Mouse (Mus musculus): ENCODE results near the gene Fcer1g. TPM values are rescaled to one million over a fixed set of nuclear protein-coding genes. Genes with fewer than 3 reads are reported as not detected.

Gene Fcer1g
- polyA plus RNA-seq (2012; rRNA removed; ENCODE audit: low replicate concordance), result 24.2 and 71.8 TPM in 2 replicates

DNA sequence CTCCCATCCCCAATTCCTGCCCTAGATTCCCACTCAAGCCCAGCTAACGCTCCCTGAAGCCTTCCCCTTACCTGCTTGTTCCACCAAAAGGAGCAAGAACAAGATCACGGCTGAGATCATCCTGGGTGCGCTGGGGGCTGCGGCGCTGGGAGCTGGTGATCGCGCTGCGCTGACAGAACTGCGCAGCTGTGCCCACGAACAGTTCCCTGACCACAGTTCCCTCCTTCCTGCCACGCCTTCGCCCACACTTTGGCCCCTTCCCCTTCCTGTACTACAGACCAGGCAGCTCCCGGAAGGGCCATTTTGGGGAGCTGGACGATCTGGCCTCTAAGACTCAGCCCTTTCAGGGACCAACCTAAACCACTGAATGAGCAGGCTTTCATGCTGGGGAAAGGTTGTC, at the start of gene Fcer1g:
Fcer1g (minus strand) TSS at position 240 of the 400 bp plus-strand sequence.

DNA sequence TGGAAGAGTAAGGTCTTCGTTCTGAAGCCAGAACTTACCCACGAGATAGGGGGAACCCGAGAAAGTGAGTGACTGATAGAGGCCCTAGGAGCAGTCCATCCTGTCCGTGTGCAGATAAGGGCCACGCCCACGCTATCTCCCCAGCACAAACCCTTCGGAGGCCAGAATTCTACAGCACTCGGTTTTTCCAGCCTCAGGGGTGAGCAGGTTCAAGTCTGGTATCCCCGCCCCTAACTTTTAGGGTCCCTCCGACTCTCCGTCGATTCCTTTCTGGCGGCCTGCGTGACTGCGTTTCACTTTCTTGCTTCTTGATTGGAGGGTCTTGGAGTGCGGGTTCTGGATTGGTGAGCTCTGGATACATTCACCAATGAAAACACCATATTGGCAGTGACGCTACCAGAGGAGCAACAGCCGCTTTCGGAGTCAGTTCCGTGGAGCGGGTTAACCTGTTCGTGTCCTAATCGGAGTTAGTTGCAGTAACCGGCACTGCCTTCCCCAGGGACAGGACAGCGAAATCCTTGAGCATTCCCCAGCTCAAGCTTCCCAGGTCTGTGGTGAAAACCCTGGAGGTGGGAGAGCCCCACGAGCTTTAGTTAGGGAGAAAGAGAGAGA, 46.9 kb upstream of the Fcer1g start, which contains the start of gene Ppox:
Ppox (minus strand) TSS at position 271 of the 612 bp plus-strand sequence.

DNA sequence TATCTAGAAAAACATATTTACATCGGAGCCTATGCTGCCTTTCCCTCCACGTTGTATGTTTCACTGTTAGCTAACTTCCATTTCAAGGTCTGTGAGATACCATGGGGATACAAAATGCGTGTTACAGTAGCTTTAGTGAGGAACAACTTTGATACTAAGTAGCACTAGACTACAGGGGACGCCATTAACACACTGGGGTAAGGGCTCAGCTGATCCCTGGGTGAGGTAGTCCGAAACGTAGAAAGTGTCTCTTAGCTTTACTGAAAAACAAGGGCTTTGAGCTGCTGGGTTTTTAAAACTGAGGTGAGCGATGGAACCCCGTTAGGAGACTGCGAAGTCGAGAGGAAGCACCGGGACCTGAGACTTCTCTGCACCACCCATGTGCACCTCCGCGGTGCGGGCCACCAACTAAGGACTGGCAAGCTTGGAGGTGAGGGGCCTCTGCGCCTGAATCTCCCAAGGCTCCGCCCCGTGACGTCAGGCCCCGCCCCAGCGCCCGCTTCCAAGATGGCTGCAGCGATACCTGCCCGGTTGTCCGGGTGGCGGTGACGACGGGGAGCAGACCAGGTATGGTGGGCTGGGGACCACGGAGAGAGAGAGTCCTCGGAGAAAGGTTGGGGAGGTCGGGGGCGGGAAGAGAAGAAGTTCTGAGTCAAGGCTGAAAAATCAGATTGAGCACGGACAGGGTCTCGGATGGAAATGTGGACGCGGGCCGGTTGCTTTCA, 35.8 kb upstream of the Fcer1g start, which contains the start of gene B4galt3:
B4galt3 (plus strand) TSS at position 481 of the 725 bp plus-strand sequence.

DNA sequence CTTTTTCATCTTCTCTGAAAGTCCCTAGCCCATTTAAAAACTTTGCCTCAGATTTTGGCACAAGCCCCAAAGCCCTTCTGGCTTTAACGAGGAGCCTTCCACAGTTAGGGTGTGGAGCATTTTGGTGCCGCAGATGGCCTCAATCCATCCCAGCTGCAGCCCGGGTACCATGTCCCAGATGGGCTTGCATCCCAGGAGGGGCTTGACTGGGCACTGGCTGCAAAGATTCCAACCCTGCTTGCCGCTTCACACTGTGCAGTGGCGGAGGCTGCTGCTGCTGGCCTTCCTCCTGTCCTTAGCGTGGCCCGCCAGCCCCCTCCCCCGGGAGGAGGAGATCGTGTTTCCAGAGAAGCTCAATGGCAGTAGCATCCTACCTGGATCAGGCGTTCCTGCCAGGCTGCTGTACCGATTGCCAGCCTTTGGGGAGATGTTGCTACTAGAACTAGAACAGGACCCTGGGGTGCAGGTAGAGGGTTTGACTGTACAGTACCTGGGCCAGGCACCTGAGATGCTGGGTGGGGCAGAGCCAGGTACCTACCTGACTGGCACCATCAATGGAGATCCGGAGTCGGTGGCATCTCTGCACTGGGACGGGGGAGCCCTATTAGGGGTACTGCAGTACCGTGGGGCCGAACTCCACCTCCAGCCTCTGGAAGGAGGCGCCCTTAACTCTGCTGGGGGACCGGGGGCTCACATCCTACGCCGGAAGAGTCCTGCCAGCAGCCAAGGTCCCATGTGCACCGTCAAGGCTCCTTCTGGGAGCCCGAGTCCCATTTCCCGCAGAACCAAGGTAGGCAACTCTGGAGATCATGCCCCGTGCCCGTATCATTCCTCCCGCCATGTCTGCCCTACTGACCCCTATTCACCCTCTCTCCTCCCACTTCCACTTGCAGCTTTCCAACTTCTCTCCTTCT, 16.8 kb upstream of the Fcer1g start, which contains the start of gene Ndufs2:
Ndufs2 (minus strand) TSS at position 709 of the 914 bp plus-strand sequence.

DNA sequence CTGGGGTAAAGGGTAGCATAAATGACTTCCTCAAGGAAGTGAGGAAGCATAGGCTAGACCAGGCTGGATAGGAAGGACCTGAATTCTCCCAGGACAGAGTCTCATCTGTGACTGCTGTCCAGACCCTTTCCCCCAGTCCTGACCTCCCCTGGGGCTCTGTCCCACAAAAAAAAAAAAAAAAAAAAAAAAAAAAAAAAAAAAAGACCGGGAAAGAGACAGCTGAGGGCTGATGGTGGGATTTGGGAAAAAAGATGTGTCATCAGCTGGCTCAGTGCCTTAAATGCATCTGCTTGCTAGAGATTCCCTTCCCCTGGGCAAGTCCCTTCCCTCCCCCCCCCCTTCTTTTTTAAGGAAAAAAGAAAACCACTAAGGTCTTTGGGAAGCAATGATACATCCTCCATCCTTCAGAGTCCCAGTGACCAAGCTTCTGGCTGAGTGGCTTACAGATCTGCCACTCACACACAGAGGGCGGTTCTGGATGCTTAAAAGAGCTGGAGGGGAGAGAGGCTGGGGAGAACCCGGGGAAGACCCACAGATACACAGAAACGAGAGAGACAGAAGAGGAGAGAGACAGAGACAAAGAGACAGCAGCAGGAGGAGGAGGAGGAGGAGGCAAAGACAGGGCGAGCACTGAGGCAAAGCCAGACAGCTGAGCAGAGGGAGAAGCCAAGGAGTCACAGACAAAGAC, 15.9 kb upstream of the Fcer1g start, which contains the start of gene Adamts4:
Adamts4 (plus strand) TSS at position 509 of the 688 bp plus-strand sequence.

DNA sequence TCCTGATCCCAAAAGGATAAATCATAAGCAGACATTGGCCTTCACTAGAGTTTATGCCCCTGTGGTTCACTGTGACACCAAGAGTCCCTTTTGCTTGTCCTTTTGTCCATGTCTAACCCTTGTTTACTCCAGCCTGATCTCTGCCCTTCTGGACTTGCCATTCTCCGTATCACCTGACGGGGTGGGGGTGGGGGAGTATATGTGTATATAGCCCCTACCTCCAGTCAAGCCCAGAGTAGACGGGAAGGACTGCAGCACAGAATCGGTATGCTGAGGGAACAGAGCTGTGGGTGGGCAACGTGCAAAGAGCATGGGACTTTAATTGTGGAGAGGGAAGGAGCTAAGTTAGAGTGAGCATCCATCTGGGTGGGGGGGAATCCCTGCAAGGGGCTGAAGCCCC, 9.3 kb downstream of the Fcer1g start, which contains the start of gene Apoa2:
Apoa2 (plus strand) TSS at position 198 of the 400 bp plus-strand sequence.

DNA sequence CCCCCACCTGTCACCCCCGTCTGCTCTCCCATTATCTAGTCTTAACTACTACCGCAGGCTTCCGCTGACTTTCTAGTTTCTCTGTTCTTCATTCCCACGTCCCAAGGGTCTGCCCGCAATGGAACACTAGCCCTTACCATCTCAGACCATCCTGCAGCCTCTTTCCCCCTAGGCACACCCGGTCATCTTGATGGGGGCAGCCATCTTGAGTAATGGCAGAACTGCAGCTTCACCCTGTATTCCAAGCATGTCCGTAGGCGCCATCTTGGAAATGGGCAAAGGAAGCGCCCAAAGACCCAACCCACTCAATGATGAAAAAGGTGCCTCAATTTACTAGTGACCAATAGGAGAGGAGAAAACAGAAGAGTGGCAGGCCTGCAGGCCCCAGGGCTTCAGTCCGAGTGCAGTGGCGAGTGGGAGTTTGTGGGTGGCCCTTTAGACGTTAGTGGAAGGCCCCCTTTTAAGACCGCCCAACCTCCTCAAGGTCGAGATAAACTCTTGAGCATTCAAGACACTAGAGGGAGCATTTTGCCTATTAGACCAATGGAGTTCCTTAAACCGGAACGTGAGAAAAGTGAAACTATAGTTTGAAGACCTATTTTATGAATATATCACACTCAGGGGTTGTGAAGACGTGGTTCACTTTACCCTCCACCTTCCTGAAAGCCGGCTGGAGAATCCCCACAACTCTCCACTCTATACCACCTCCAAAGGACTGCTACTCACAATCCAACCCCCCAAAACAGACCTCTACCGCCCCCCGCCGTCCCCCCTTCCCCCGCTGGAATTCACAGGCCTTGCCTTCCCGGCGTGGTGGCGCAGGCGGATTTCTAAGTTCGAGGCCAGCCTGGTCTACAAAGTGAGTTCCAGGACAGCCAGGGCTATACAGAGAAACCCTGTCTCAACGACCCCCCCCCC, 11.7 kb downstream of the Fcer1g start, which contains the start of gene Tomm40l:
Tomm40l (minus strand) TSS at position 277 of the 918 bp plus-strand sequence.

DNA sequence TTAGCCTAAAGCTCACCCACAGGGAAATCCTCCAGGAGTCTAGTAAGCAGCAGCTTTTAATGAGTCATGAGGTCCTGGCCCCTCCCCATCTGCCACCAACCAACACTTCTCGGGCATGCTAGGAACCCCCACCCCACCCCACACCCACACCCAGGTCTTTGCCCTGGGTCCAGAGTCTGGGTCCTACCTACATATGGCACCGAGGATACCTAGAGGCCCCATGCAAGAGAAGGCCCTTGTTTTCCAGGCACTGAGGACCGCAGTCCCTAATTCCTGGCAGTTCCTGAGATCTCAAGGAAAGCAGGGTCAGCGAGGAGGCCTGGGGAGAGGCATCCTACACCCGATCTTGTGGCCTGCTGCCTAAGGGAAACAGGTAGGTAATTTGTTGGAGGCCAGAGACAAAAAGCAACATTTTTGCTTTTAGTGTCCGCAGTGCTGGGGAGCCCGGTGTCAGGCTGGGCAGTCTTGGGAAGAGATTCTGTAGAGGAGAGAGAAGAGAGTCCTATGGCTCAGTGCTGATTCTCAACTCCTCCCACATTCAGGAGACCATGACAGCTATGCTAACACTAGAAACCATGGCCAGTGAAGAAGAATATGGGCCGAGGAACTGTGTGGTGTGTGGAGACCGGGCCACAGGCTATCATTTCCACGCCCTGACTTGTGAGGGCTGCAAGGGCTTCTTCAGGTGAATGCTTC, 20.2 kb downstream of the Fcer1g start, which contains the start of gene Nr1i3:
Nr1i3 (plus strand) TSS at position 170 of the 696 bp plus-strand sequence.

DNA sequence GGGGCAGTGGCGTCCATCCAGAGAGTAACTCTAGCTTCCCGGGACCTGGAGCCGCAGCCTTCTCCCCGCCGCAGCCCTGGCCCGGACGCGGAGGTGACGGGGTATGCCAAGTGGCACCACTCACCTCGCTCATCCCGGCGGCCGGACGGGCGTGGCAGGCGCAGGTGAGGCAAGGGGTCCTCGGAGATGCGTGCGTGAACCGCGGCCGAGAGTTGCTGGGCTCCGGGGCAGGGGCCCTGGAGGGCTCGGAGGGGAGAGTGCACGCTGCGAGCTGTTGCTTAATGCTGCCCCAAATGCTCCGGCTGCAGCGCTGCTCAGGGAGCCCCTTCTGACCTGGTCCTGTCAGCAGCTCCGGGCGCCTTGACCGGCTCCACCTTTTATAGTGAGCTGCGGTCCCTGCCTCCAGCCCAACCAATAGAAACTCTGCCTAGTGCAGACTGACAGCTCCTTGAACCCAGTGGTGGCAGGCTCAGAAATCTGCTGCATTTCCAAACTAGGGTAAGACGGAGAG, 38.2 kb downstream of the Fcer1g start, which contains the start of gene Pcp4l1:
Pcp4l1 (minus strand) TSS at position 382 of the 511 bp plus-strand sequence.

Other genes starting within 250 kb of the Fcer1g start
- 1.2 and 2.6 TPM in 2 replicates for gene Fcgr4, start 215.4 kb downstream of the Fcer1g start, polyA plus RNA-seq (2012; rRNA removed; ENCODE audit: low replicate concordance)
- gene Fcgr3, start 169.4 kb downstream of the Fcer1g start, polyA plus RNA-seq (2012; rRNA removed; ENCODE audit: low replicate concordance), result 2.3 and 4.7 TPM in 2 replicates
- 0.90 and 4.3 TPM in 2 replicates for gene Cfap126, start 120.4 kb downstream of the Fcer1g start, polyA plus RNA-seq (2012; rRNA removed; ENCODE audit: low replicate concordance)
- gene Sdhc, start 83.8 kb downstream of the Fcer1g start, polyA plus RNA-seq (2012; rRNA removed; ENCODE audit: low replicate concordance), result 189 and 291 TPM in 2 replicates
- gene Mpz, start 83.7 kb downstream of the Fcer1g start, polyA plus RNA-seq (2012; rRNA removed; ENCODE audit: low replicate concordance), result 0.25 and 0.82 TPM in 2 replicates
- 27.8 and 42.5 TPM in 2 replicates for gene Pcp4l1, start 38.1 kb downstream of the Fcer1g start, polyA plus RNA-seq (2012; rRNA removed; ENCODE audit: low replicate concordance)
- gene Nr1i3, start 20.4 kb downstream of the Fcer1g start, polyA plus RNA-seq (2012; rRNA removed; ENCODE audit: low replicate concordance), result 41.3 and 48.7 TPM in 2 replicates
- gene Tomm40l, start 11.9 kb downstream of the Fcer1g start, polyA plus RNA-seq (2012; rRNA removed; ENCODE audit: low replicate concordance), result 26.9 and 29.4 TPM in 2 replicates
- 2.0 and 3.7 TPM in 2 replicates for gene Apoa2, start 9.3 kb downstream of the Fcer1g start, polyA plus RNA-seq (2012; rRNA removed; ENCODE audit: low replicate concordance)
- 1.6 and 1.8 TPM in 2 replicates for gene Adamts4, start 16.1 kb upstream of the Fcer1g start, polyA plus RNA-seq (2012; rRNA removed; ENCODE audit: low replicate concordance)
- 127 and 139 TPM in 2 replicates for gene Ndufs2, start 17.0 kb upstream of the Fcer1g start, polyA plus RNA-seq (2012; rRNA removed; ENCODE audit: low replicate concordance)
- gene B4galt3, start 36.0 kb upstream of the Fcer1g start, polyA plus RNA-seq (2012; rRNA removed; ENCODE audit: low replicate concordance), result 86.3 and 126 TPM in 2 replicates
- 26.6 and 36.8 TPM in 2 replicates for gene Ppox, start 46.8 kb upstream of the Fcer1g start, polyA plus RNA-seq (2012; rRNA removed; ENCODE audit: low replicate concordance)
- gene Usp21, start 53.6 kb upstream of the Fcer1g start, polyA plus RNA-seq (2012; rRNA removed; ENCODE audit: low replicate concordance), result 30.2 and 30.4 TPM in 2 replicates
- 10.2 and 10.3 TPM in 2 replicates for gene Ufc1, start 60.7 kb upstream of the Fcer1g start, polyA plus RNA-seq (2012; rRNA removed; ENCODE audit: low replicate concordance)
- gene Dedd, start 94.8 kb upstream of the Fcer1g start, polyA plus RNA-seq (2012; rRNA removed; ENCODE audit: low replicate concordance), result 23.2 and 33.7 TPM in 2 replicates
- gene Nit1, start 111.3 kb upstream of the Fcer1g start, polyA plus RNA-seq (2012; rRNA removed; ENCODE audit: low replicate concordance), result 60.9 and 66.1 TPM in 2 replicates
- gene Pfdn2, start 111.3 kb upstream of the Fcer1g start, polyA plus RNA-seq (2012; rRNA removed; ENCODE audit: low replicate concordance), result 1.4 and 1.5 TPM in 2 replicates
- gene Klhdc9, start 126.4 kb upstream of the Fcer1g start, polyA plus RNA-seq (2012; rRNA removed; ENCODE audit: low replicate concordance), result 0.37 and 0.47 TPM in 2 replicates
- gene Nectin4, start 135.7 kb upstream of the Fcer1g start, polyA plus RNA-seq (2012; rRNA removed; ENCODE audit: low replicate concordance), result 0.15 and 1.1 TPM in 2 replicates
- gene Arhgap30, start 154.6 kb upstream of the Fcer1g start, polyA plus RNA-seq (2012; rRNA removed; ENCODE audit: low replicate concordance), result 3.3 and 4.2 TPM in 2 replicates
- gene Usf1, start 176.9 kb upstream of the Fcer1g start, polyA plus RNA-seq (2012; rRNA removed; ENCODE audit: low replicate concordance), result 58.8 and 75.3 TPM in 2 replicates
- 97.3 and 129 TPM in 2 replicates for gene Tstd1, start 184.5 kb upstream of the Fcer1g start, polyA plus RNA-seq (2012; rRNA removed; ENCODE audit: low replicate concordance)
- 49.6 and 100 TPM in 2 replicates for gene F11r, start 203.2 kb upstream of the Fcer1g start, polyA plus RNA-seq (2012; rRNA removed; ENCODE audit: low replicate concordance)

Data from duodenum, adult 2 months (tissue).